Mouse (Mus musculus): ENCODE measurements around the gene Aldh18a1.
A peak's percentile ranks its signal among the peaks of the same experiment; 100 is the strongest.
"Not testable (repeated sequence)": the region's sequence is repeated elsewhere in the genome, so short reads cannot be mapped to it uniquely, and the experiment has no call there.

The Aldh18a1 gene

DNA sequence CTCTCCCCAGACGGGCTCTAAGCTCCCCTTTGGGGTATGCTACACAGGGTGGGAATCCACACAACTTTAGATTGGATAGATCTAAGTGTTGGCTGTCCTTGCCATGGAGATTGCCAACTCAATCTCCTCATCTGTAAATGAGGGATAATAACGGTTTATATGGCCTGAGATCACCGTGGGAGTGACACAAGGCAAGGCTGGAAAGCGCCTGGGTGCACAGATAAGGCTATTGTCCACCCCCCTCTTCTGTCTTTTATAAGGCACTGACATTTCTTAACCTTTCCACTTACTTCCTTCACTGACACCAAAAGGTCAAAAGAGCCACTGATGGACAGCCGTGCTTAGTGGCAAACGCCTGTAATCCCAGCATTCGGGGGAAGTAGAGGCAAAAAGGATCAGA, 1.4 kb downstream of the Aldh18a1 start:
- peak; percentile 35 for DNase-seq (ENCODE audit: low read depth)

- no peak for DNase-seq (ENCODE audit: low read depth)
Measured at GRCm38 (mm10) chr19:40581662-40582061, 6.6 kb downstream of the Aldh18a1 start.

- no peak for DNase-seq (ENCODE audit: low read depth)
Measured at GRCm38 (mm10) chr19:40580902-40581301, 7.4 kb downstream of the Aldh18a1 start.

GRCm38 (mm10) chr19:40575438-40575837, 12.8 kb downstream of the Aldh18a1 start:
- no peak for DNase-seq (ENCODE audit: low read depth)

GRCm38 (mm10) chr19:40570726-40571125, 17.5 kb downstream of the Aldh18a1 start:
- DNase-seq (ENCODE audit: low read depth) = no peak

DNA sequence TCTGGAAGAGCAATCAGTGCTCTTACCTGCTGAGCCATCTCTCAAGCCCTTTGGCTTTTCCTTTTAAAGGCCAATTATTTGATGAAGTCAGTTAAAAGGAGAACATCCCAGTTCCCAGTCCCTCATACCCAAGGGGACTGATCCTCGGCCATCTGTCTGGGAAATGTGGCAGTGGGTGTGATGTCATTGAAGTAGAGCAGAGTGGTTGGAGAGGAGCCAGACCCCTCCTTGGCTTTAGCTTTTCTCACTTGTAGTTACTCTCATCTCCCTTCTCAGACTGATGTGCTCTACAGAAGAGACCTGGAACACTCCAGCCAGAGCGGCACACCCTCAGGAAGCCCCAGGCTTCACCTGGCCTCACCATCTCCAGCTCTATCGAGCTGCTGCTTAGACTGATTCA, 20.6 kb downstream of the Aldh18a1 start:
- no peak for DNase-seq (ENCODE audit: low read depth)

DNA sequence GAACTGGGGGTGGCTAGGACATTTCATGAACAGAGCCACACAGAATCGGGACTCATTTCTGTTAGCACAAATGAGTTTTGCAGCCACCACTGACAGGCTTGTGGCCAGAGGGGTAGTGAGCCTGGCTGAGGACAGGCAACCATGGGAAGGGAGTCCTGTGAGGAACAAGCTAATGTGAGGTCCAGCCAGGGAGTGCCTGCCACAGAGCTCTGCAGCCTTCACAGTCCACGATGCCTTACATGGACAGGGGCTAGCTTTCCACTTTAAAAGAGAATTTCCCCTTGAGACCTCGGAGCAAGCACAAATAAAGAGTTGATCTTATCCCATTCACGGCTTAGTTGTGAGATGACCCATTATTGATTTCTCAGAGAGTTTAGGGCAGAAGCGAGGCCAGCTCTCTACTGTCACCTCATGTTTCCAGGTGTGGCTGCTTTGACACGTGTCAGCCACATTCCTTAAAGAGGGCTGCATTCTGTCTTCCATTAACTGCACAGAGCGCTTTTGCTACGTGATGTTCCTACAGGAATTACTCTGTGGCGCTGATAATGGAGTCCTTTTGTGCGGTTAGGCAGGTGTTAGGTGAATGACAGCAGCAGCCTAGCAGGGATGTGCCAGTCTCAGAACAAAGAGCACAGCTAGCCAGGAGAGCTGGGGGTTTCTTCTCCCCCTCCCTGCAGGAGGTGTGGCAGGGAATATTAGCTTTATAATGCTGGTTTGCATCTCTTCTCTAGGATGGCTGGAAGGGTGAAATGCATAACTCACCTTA, 24.2 kb downstream of the Aldh18a1 start:
- DNase-seq (ENCODE audit: low read depth) = no peak

DNA sequence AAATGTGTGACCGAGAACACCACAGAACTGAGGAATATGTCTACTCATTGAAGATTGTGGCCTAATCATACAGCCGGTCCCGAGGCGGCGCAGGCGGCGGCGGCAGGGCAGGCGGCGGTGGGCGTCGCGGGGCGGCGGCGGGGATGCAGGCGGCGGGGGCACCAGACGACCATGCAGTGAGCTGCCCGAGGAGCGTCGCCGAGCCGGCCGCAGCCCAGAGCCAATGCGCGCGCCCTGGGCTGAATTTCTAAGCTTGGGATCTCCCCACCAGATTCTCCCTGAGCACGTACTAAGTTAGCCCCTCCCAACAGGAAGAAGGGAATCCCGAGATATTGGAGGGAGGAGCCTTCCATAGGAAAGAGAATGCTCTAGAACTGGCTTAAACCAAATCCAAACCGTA, 26.7 kb downstream of the Aldh18a1 start:
- DNase-seq (ENCODE audit: low read depth) = not testable (repeated sequence)

GRCm38 (mm10) chr19:40556029-40556428, 32.2 kb downstream of the Aldh18a1 start:
- no peak for DNase-seq (ENCODE audit: low read depth)

DNA sequence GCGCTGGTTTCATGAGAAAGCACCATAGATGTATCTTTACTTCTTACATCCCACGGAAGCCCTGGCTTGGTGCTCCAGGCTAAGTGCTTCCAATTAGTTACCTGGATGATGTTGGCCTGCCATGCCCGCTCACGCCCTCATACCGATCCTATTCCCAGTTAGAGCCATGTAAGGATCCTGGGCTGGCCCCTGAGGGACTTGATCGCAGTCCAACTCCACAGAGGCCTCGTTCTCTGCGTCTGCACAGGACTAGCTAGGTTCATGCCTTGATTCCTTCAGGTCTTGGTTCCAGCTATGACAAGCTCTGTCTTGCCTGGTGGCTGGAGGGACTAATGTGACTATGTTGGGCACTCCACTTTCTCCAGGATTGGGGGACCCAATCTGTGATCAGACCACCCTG, 33.1 kb downstream of the Aldh18a1 start:
- no peak for DNase-seq (ENCODE audit: low read depth)

DNA sequence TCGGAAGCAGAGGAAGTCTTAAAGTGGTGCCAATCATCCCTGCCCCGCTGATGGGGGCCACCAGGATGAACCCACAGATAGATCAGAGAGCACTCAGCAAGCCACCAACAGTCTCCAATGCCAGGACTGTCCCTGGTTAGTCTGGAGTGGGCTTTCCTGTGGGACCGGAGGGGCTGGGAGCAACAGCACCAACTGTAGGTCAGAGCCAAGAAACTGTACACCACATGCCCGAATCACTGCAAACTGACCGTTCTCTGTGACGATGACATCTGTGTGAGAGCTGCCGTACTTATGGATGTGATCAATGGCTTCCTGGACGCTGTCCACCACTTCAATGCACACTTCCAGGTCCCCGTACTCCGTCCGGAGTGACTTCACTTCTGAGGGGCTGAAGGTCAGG, 33.9 kb downstream of the Aldh18a1 start:
- no peak for DNase-seq (ENCODE audit: low read depth)

GRCm38 (mm10) chr19:40553849-40554248, 34.4 kb downstream of the Aldh18a1 start:
- DNase-seq (ENCODE audit: low read depth) = no peak

- peak; percentile 85 for DNase-seq (ENCODE audit: low read depth)
Measured at GRCm38 (mm10) chr19:40553014-40553789, 35.1 kb downstream of the Aldh18a1 start.

- no peak for DNase-seq (ENCODE audit: low read depth)
Measured at GRCm38 (mm10) chr19:40549516-40550135, 38.6 kb downstream of the Aldh18a1 start.

DNA sequence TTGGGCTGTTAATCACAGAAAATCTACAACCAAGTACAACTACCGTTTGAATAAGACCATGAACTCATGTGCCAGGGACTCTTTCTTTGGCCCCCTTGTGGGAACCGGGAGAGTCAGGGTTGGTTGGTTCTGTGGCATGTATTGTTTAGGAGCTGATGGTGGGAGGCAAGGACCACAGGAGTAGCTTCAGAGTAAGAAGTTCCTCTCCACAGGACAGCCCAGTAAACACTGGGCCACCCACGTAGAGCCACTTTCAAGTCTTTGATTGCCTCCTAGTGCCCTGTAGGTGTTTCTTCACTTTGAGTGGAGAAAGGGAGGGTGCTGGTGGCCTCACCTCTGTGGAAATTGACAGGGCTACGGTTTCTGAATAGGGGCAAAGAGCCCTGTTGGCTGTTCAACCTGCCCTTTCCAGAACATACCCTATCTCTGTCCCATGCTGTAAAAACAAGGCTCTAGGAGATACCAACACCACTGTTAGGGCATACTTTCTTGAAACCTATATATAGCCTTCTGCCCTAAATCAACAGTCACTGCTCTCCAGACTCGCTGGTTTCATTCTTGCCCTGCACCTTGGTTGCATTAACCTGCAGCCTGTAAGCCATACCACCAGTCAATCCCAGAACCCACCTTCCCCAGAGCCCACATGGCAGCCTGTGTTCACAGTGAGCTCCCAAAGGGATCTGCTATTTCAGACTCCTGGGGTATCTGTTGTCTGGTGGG, 39.3 kb downstream of the Aldh18a1 start:
- no peak for DNase-seq (ENCODE audit: low read depth)

DNA sequence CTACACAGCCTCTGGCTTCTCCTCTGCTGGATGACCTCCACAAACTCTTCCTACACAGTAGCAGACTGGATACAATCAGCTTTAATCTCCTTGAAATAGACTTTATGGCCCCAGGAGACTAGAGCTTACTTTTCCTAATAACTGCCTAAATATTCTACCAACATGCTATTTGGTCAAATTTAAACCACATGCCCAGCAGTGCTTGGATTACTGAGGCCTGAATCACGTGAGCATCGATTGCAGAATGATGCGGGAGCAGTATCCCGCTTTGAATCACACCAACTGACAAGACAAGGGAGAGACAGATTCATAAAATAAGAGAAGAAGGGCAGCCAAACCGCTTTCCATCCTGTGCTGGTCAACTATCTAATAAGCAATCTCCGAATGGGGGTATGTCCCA, 39.9 kb downstream of the Aldh18a1 start:
- DNase-seq (ENCODE audit: low read depth) = no peak

- DNase-seq (ENCODE audit: low read depth) = peak; percentile 56
Measured at GRCm38 (mm10) chr19:40544856-40545255, 43.4 kb downstream of the Aldh18a1 start.

DNA sequence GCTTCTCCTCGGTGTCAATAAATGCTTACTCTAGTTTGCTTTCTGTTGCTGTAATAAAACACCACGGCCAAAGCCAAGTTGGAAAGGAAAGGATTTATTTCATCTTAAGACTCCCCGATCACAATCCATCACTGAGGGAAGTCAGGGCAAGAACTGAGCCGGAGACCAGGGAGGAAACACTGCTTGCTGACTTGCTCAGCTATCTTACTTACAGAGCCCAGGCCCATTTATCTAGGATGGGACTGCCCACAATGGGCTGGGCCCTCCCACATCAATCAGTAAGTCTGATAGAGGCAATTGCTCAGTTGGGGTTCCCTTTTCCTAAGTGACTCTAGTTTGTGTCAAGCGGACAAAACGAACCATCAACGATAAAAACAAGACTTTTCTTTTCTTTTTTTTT, 45.5 kb downstream of the Aldh18a1 start:
- no peak for DNase-seq (ENCODE audit: low read depth)

DNA sequence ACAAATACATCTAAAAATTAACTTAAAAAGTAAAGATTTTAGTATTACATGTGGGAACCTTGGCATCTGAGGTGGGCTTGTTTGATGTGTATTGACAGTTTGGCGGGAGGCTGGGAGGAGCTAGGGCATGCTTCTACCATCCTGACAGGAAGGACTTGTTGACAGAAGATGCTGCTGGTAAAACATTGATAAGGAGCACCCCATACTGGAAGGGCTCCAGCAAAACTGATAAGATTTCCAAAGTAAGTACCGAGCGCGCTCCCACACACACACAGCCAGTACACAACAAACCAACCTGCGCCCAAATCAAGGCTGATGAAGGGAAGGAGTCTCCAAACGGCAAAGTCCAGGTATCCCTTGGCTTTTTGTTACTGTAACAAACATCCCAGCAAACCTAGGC, 51.7 kb downstream of the Aldh18a1 start:
- DNase-seq (ENCODE audit: low read depth) = peak; percentile 27

GRCm38 (mm10) chr19:40532525-40532924, 55.7 kb downstream of the Aldh18a1 start:
- no peak for DNase-seq (ENCODE audit: low read depth)

- DNase-seq (ENCODE audit: low read depth) = no peak
Measured at GRCm38 (mm10) chr19:40530323-40530722, 57.9 kb downstream of the Aldh18a1 start.

DNA sequence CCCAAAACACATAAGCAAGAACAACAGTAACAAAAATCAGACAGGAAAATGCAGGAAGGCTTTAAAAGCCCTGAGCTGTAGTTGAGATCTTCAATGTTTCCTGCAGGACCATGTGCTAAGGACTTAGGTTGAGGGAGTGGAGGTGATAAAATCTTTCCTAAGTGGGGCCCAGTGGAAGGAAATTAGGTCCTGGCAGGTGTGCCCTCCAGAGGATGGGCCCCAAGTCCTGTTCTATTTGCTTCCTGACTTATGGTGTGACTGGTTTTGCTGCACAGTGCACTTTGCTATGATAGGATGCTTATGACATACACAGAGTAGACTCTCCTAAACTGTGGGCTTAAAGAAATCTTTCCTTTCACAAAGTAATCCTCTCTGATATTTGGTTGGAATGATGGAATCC, 60.0 kb downstream of the Aldh18a1 start:
- no peak for DNase-seq (ENCODE audit: low read depth)

Measured in c-Kit-positive CD71-positive TER-119-negative erythroid progenitor cells, embryonic 14.5 days (primary cell).